Comparison of ENCODE assay signal across 9 mouse cellular contexts in genomic region chr13:63985590-63985989, GRCm38 (mm10).
DNase-seq lines count a peak whose midpoint lies in the region; ATAC-seq and TF ChIP-seq lines count a peak whose summit lies in the region.
"Had no signal": no experiment of that assay in that cellular context is flagged by ENCODE, and none has a peak within 500 bp of the region (broad histone marks: within the 10 kb centered on the region; RNA-seq: fewer than 3 reads in every experiment).

No protein-coding gene starts in this region.

- H3K27me3 ChIP-seq in intestine, embryonic 15.5 days (replicated peaks) = no peaks in the 10 kb centered on the region

- H3K4me2 ChIP-seq in intestine, embryonic 15.5 days (replicated peaks) = no peak overlapping the region

- peaks cover 21% of the 10 kb centered on the region for H3K4me1 ChIP-seq in intestine, embryonic 15.5 days (replicated peaks)

- WGBS in intestine, embryonic 15.5 days = 31% methylated on average over 4 of the region's 4 CpGs

- H3K27ac ChIP-seq in left cerebral cortex, adult 2 months = no peak overlapping the region
- H3K27ac ChIP-seq in intestine, embryonic 15.5 days = peak overlapping the region; percentile 49; the same call in 1 of the 2 replicates
- H3K27ac ChIP-seq: liver, embryonic 14.5 days had no signal

- DNase-seq in left cerebral cortex, postnatal 4 days = peak; percentile 36
- no peak for DNase-seq in left cerebral cortex, adult 2 months (ENCODE audit: extremely low spot score in 1 of 2, low spot score in 2 of 2)
- DNase-seq in embryo, embryonic 9.5 days (ENCODE audit: extremely low spot score) = peak; percentile 25
- DNase-seq in retina, embryonic 14.5 days (ENCODE audit: low spot score) = peak; percentile 54
- DNase-seq in cerebellum, postnatal 4 days (ENCODE audit: low spot score in 2 of 2) = no peak
- no peak for DNase-seq in cerebellum, postnatal 36 days
- DNase-seq in thymus, adult 18-20 months = no peak

- H3K9ac ChIP-seq in intestine, embryonic 15.5 days = no peak overlapping the region
- H3K9ac ChIP-seq: liver, embryonic 14.5 days had no signal

- no peak overlapping the region for H3K4me3 ChIP-seq in left cerebral cortex, adult 2 months
- H3K4me3 ChIP-seq in intestine, embryonic 15.5 days (replicated peaks) = no peak overlapping the region

- ATAC-seq in intestine, embryonic 15.5 days = 0 out of 2 replicates have a peak, but pooled peaks have one; percentile 34

- no peaks in the 10 kb centered on the region for H3K9me3 ChIP-seq in intestine, embryonic 15.5 days

- no peaks in the 10 kb centered on the region for H3K36me3 ChIP-seq in intestine, embryonic 15.5 days

- TF ChIP-seq CTCF in left cerebral cortex, adult 2 months (IDR thresholded peaks at IDR 0.05) = no peak

- intact Hi-C loops in left cerebral cortex, postnatal 4 days (cut with DNase I) = no loop called here
- intact Hi-C loops in left cerebral cortex, adult 2 months (cut with DNase I) = no loop called here

Comparison
In these comparisons a context has a peak if more than half of its experiments do, and no peak if none do; other contexts are left out.
1. DNase-seq: peak in left cerebral cortex, postnatal 4 days (single experiment), embryo, embryonic 9.5 days (single experiment) and retina, embryonic 14.5 days (single experiment); none in left cerebral cortex, adult 2 months (0 of 2), cerebellum, postnatal 4 days (0 of 2), cerebellum, postnatal 36 days (0 of 2) and thymus, adult 18-20 months (0 of 2).